Mouse (Mus musculus): ENCODE results near the gene Ank3. TPM values are rescaled to one million over a fixed set of nuclear protein-coding genes. Genes with fewer than 3 reads are reported as not detected.

Ank3 gene
- polyA plus RNA-seq, 2 experiments = 3.1 to 5.3 TPM

- 31% methylated on average over 4 of the region's 4 CpGs for WGBS (ENCODE audit: insufficient replicate concordance)
- TF ChIP-seq EP300 (IDR thresholded peaks at IDR 0.05; ENCODE audit: low read depth) (no peak), CTCF (IDR thresholded peaks at IDR 0.05; ENCODE audit: low read depth) (no peak)
Measured at GRCm38 (mm10) chr10:69701226-69701625, 302.7 kb downstream of the Ank3 start.

GRCm38 (mm10) chr10:69705806-69706768, 307.5 kb downstream of the Ank3 start:
- no peak for TF ChIP-seq CTCF (IDR thresholded peaks at IDR 0.05; ENCODE audit: low read depth)
- TF ChIP-seq EP300 (IDR thresholded peaks at IDR 0.05; ENCODE audit: low read depth) = no peak
- Histone ChIP-seq H3K9ac (replicated peaks) (no peak overlapping the region), H3K4me2 (ENCODE audit: low read depth) (no peak overlapping the region)

More at GRCm38 (mm10) chr10:69701226-69701625, 302.7 kb downstream of the Ank3 start:
- H3K27ac ChIP-seq = no peak overlapping the region
- H3K4me3 ChIP-seq (ENCODE audit: insufficient read depth in 1 of 2, low read depth in 2 of 2, low read length in 2 of 2) = no peak overlapping the region
- ATAC-seq (ENCODE audit: insufficient read depth) (no peak), DNase-seq (ENCODE audit: low read depth in 3 of 3, low spot score in 3 of 3) (no peak)
- H3K27me3 ChIP-seq (ENCODE audit: control insufficient read depth, insufficient read depth, low read length) = no peaks in the 10 kb centered on the region
- H3K4me2 ChIP-seq (ENCODE audit: low read depth) = no peak overlapping the region
- no peaks in the 10 kb centered on the region for H3K9me3 ChIP-seq (ENCODE audit: control insufficient read depth, low read length)
- H3K36me3 ChIP-seq (replicated peaks; ENCODE audit: control insufficient read depth, insufficient read depth, low read depth) = no peaks in the 10 kb centered on the region
- H3K4me1 ChIP-seq (replicated peaks; ENCODE audit: control insufficient read depth in 2 of 2, insufficient read depth in 2 of 2, low read length in 1 of 2) = no peaks in the 10 kb centered on the region
- no peak overlapping the region for H3K9ac ChIP-seq (replicated peaks)

GRCm38 (mm10) chr10:69706851-69707788, 308.5 kb downstream of the Ank3 start:
- Histone ChIP-seq H3K4me1 (replicated peaks; ENCODE audit: control insufficient read depth in 2 of 2, insufficient read depth in 2 of 2, low read length in 1 of 2) (no peaks in the 10 kb centered on the region), H3K4me3 (ENCODE audit: insufficient read depth in 1 of 2, low read depth in 2 of 2, low read length in 2 of 2) (no peak overlapping the region), H3K4me2 (ENCODE audit: low read depth) (no peak overlapping the region), H3K36me3 (replicated peaks; ENCODE audit: control insufficient read depth, insufficient read depth, low read depth) (no peaks in the 10 kb centered on the region), H3K9ac (replicated peaks) (no peak overlapping the region), H3K9me3 (ENCODE audit: control insufficient read depth, low read length) (no peaks in the 10 kb centered on the region), H3K27me3 (ENCODE audit: control insufficient read depth, insufficient read depth, low read length) (no peaks in the 10 kb centered on the region), H3K27ac (no peak overlapping the region)
- DNase-seq (ENCODE audit: low read depth in 3 of 3, low spot score in 3 of 3) = no peak
- WGBS (ENCODE audit: insufficient replicate concordance) = 30% methylated on average over 14 of the region's 14 CpGs
- TF ChIP-seq CTCF (IDR thresholded peaks at IDR 0.05; ENCODE audit: low read depth) = no peak
- TF ChIP-seq EP300 (IDR thresholded peaks at IDR 0.05; ENCODE audit: low read depth) = no peak
- ATAC-seq (ENCODE audit: insufficient read depth) = no peak

More at GRCm38 (mm10) chr10:69705806-69706768, 307.5 kb downstream of the Ank3 start:
- 19% methylated on average over 17 of the region's 17 CpGs for WGBS (ENCODE audit: insufficient replicate concordance)
- Histone ChIP-seq H3K4me1 (replicated peaks; ENCODE audit: control insufficient read depth in 2 of 2, insufficient read depth in 2 of 2, low read length in 1 of 2) (no peaks in the 10 kb centered on the region), H3K27me3 (ENCODE audit: control insufficient read depth, insufficient read depth, low read length) (no peaks in the 10 kb centered on the region), H3K36me3 (replicated peaks; ENCODE audit: control insufficient read depth, insufficient read depth, low read depth) (no peaks in the 10 kb centered on the region), H3K27ac (no peak overlapping the region), H3K9me3 (ENCODE audit: control insufficient read depth, low read length) (no peaks in the 10 kb centered on the region), H3K4me3 (ENCODE audit: insufficient read depth in 1 of 2, low read depth in 2 of 2, low read length in 2 of 2) (no peak overlapping the region)
- DNase-seq (ENCODE audit: low read depth in 3 of 3, low spot score in 3 of 3) = no peak
- ATAC-seq (ENCODE audit: insufficient read depth) = no peak

GRCm38 (mm10) chr10:69707844-69708550, 309.4 kb downstream of the Ank3 start:
- 65% methylated on average over 11 of the region's 11 CpGs for WGBS (ENCODE audit: insufficient replicate concordance)
- Histone ChIP-seq H3K4me1 (replicated peaks; ENCODE audit: control insufficient read depth in 2 of 2, insufficient read depth in 2 of 2, low read length in 1 of 2) (0 out of 4 replicates have a peak, but pooled peaks cover 0 to 3% of the 10 kb centered on the region in 2 experiments), H3K27ac (no peak overlapping the region), H3K4me2 (ENCODE audit: low read depth) (no peak overlapping the region), H3K9me3 (ENCODE audit: control insufficient read depth, low read length) (no peaks in the 10 kb centered on the region), H3K36me3 (replicated peaks; ENCODE audit: control insufficient read depth, insufficient read depth, low read depth) (no peaks in the 10 kb centered on the region), H3K9ac (replicated peaks) (no peak overlapping the region), H3K4me3 (ENCODE audit: insufficient read depth in 1 of 2, low read depth in 2 of 2, low read length in 2 of 2) (no peak overlapping the region), H3K27me3 (ENCODE audit: control insufficient read depth, insufficient read depth, low read length) (no peaks in the 10 kb centered on the region)
- DNase-seq (ENCODE audit: low read depth in 3 of 3, low spot score in 3 of 3) = no peak
- TF ChIP-seq CTCF (IDR thresholded peaks at IDR 0.05; ENCODE audit: low read depth) (no peak), EP300 (IDR thresholded peaks at IDR 0.05; ENCODE audit: low read depth) (no peak)
- ATAC-seq (ENCODE audit: insufficient read depth) = no peak
